Mouse (Mus musculus) monocyte, adult 5-6 weeks (primary cell): ENCODE data around the gene Mex3a. TPM values are rescaled to one million over a fixed set of nuclear protein-coding genes. Genes with fewer than 3 reads are reported as not detected.

Source experiments
- ATAC-seq: fragments of 153-309, 156-312 bp; replicated peaks from 2 replicates; pipeline ENCODE4 v1.8.0; 2017; ENCODE audit warnings: mild to moderate bottlenecking; ENCODE audit not compliant: low TSS enrichment, insufficient number of reproducible peaks, severe bottlenecking, poor library complexity, low FRiP score
- total RNA-seq: library from RNA; stranded (forward); fragments of 200-1000, 200-491, 200-594 nt; gene quantifications from 3 replicates; pipeline ENCODE4 v1.2.3, GENCODE M21; 2017

Mex3a gene
- total RNA-seq, 1 experiment from 2014 or later: 0.19 TPM

GRCm38 (mm10) chr3:88539397-88539796, 7.2 kb downstream of the Mex3a start:
- ATAC-seq: no peak

- ATAC-seq: no peak
Observed at GRCm38 (mm10) chr3:88540085-88540484, 7.9 kb downstream of the Mex3a start.

- no peak for ATAC-seq
Observed at GRCm38 (mm10) chr3:88541622-88542401, 9.6 kb downstream of the Mex3a start.

- ATAC-seq: no peak
Observed at GRCm38 (mm10) chr3:88542486-88542885, 10.3 kb downstream of the Mex3a start.

GRCm38 (mm10) chr3:88543174-88543573, 11.0 kb downstream of the Mex3a start:
- no peak for ATAC-seq

DNA sequence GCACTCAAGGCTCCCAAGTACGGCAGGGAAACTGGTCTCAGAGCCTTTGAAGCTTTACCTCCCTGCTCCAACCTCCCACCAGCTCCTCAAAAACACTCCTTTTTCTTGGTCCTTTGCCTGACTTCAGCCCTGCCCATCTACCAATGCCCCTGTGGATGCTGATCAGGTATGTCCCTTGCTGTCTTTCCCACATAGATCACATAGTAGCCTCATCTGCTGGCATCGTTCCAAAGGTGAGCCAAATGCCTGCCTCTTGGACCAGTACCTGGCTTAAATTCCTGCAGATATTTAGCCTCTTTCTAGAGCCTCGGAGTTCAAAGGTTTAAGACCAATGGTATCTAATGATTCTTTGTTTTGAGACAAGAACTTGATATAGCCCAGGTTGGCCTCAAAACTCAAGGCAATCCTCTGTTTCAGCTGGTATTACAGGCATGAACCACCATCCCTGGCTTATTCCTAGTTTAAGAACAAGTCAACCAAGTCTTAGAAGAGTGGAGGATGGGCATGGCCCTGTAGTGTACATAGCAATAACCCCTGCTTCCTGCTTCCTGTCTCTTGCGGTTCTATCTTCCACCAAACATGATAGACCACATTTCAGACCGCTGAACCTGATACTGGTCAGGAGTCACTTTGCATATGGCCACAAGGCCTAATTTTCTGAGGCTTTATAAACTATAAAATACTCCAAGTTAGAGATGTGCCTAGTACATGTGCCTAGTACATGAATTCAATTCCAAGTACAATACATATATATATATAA, 11.6 kb downstream of the Mex3a start:
- ATAC-seq: no peak

GRCm38 (mm10) chr3:88544514-88544913, 12.3 kb downstream of the Mex3a start:
- ATAC-seq: no peak

DNA sequence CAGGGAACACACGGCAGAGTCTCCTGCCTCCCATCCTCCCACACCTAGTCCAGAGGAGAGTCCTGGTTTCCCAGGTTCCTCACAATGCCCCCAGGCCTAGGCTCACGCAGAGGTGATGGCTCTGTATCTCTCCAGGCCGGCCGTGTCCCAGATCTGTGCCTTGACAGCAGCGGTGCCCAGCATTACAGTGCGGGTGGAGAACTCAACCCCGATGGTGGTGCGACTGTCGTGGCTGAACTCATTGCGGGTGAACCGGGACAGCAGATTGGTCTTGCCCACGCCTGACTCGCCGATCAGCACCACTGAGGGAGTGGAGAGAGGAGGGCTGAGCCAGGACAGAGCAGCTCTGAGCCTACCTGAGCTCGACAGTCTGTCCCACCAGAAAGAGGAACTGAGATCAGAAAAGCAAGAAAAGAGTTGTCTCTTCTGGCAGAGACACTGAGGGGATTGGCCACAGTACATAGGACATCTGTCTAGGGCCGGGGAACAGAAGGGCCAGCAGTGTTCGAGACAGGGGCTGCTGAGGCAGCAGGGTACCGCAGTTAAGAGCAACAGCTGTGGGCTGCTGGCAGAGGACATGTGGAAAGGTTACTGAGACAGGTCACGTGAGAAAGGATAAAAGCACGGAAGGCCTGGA, 12.9 kb downstream of the Mex3a start:
- 0 out of 2 replicates have a peak, but pooled peaks have one; percentile 6 for ATAC-seq

DNA sequence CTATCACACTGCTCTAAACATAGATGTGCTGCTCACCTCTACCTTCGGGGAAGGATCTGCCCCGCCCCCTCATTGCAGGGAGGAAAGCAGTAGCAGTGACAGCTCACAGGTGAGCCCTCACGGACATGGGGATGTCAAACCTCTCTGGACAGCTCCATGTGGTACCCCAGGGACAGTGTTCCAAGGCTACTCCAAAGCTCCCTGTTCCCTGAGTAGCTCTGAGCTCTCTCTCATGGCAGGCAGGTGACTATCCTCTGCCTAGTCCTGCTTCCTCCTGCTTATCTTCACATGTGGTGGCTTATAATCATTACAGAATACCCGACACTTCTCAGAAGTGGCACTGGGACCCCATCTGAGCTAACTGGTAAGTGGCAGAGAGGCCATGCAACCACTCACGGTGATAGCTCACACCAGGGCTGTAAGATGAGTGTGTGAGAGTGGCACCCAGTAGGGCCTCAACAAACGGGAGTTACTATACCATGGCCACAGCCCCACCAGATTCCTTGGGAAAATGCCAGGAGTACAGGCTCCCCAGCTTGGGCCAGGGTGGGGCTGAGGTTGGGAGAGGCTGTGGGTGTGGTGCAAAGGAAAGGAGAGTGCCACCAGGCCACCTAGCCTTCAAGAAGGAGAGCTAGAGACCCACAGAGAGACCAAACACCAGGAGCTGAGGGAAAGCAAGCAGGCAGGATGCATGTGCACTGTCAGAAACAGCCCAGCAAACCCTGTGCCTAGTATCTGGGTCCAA, 14.7 kb downstream of the Mex3a start:
- no peak for ATAC-seq

GRCm38 (mm10) chr3:88548180-88548917, 16.2 kb downstream of the Mex3a start, which contains the start of gene Rab25:
Rab25 (minus strand) TSS chr3:88548300.
- no peak for ATAC-seq

DNA sequence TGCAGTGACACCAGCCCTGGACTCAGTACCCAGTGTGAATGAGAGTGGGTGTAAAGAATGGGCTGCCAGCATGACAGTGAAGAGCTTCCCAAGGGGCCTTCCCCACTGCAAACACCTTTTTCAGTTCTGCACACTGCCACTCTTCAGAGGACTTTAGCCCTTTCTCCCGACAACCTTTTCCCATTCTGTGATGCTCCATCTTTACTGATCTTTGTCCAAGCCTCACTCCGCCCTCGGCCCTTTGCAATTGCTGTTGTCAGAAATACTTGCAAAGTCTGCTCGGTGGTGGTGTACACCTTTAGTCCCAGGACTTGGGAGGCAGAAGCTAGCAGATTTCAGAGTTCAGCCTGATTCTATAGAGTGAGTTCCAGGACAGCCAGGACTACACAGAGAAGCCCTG, 19.4 kb downstream of the Mex3a start:
- ATAC-seq: no peak

- ATAC-seq: no peak
Observed at GRCm38 (mm10) chr3:88552082-88552645, 20.0 kb downstream of the Mex3a start.

GRCm38 (mm10) chr3:88552676-88553524, 20.7 kb downstream of the Mex3a start, which contains the start of gene Lamtor2:
Lamtor2 (minus strand) TSS chr3:88553074.
- ATAC-seq: peak; percentile 92

- ATAC-seq: peak; percentile 32; the same call in 1 of the 2 replicates
Observed at GRCm38 (mm10) chr3:88553525-88553879, 21.3 kb downstream of the Mex3a start, which contains the start of gene Ubqln4. Ubqln4 (plus strand) TSS chr3:88553758.

DNA sequence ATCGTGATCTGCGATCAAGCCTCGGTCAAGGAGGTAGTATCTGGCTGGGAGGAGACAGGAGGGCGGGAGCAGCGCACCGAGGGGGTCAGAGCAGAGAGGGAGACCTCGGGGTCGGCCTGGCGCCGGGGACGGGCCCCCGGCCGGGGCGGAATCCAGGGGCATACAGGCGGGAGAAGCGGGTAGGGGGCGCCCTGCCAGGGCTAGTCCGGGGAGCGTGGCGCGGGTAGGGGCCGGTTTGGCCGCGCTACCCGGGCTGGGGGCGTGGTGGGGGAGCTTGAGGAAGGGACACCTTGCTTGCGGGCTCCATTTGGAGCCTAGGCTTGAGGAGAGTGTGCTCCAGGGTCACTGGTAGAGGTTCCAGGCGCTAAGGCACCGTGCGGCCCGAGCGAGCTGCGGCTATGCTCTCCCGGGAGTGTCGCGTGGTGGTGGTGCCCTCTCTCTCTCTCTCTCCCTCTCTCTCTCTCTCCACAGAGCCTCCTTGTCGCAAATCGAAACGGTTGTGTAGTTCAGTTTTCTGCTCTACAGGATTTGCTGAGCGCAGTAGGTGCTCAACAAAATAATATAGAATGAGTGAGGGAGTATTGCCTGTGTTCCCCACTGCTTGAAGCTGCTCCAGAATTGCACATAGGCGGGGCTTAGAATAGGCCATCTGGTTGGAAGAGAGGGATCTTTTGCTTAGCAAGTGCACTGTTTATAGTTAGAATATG, 21.8 kb downstream of the Mex3a start:
- no peak for ATAC-seq

DNA sequence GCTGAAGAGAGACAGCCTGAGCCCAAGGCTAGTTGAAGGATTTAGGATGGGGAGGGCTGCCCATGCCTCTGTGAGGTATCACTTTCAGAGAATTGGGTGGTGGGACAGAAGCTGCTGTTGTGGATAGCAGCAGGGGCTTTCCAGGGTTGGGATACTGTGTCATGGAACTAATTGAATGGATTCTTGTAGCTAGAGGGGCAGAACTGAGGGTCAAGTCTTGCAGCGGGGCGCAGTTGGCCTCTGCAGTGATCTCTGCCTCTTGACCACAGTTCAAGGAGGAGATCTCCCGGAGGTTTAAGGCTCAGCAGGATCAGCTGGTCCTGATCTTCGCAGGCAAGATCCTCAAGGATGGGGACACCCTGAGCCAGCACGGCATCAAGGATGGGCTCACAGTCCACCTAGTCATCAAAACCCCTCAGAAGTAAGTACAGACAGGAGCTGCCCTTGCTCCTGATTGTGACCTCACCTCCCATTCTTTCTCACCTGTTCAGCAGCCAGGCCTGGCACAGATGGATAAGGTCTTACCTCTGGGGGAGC, 22.9 kb downstream of the Mex3a start:
- ATAC-seq: no peak
